Mouse (Mus musculus) C3H10T1/2 (cell line): ENCODE data around the gene Mchr1. TPM values are rescaled to one million over a fixed set of nuclear protein-coding genes. Genes with fewer than 3 reads are reported as not detected.

Source experiments
- polyA plus RNA-seq, 2 experiments: library from polyadenylated mRNA; unstranded; fragments of >200 nt; fragmentation: generic; extraction: Trizol; gene quantifications; one replicate each; pipeline ENCODE4 v1.2.1; 2012; ENCODE audit warnings: missing spikeins in 2 of 2

The Mchr1 gene
- polyA plus RNA-seq = under 1 TPM in 1 of 2 experiments, not detected in 1; 0.05 TPM

GRCm38 (mm10) chr15:81235086-81235920 is at the start of gene Mchr1:
Gene Mchr1 (plus strand): TSS chr15:81235499.

GRCm38 (mm10) chr15:81190630-81191178 is 44.6 kb upstream of the Mchr1 start, which contains the start of gene Mrtfa:
Gene Mrtfa (minus strand): TSS chr15:81190757.

Other genes starting within 250 kb of the Mchr1 start
- 10 to 100 TPM; 18.8 to 43.7 TPM for gene Mrtfa, start 44.7 kb upstream of the Mchr1 start, polyA plus RNA-seq
- gene Slc25a17, start 125.3 kb downstream of the Mchr1 start, polyA plus RNA-seq = 10 to 100 TPM; 14.5 to 55.1 TPM
- gene St13, start 164.6 kb downstream of the Mchr1 start, polyA plus RNA-seq = 100 to 1,000 TPM in 1 of 2 experiments, 10 to 100 TPM in 1; 61.0 to 115 TPM
- 1 to 10 TPM in 1 of 2 experiments, under 1 TPM in 1; 0.69 to 5.0 TPM for gene Xpnpep3, start 164.6 kb downstream of the Mchr1 start, polyA plus RNA-seq
- gene Dnajb7, start 172.8 kb downstream of the Mchr1 start, polyA plus RNA-seq = under 1 TPM in 1 of 2 experiments, not detected in 1; 0.37 TPM
- 100 to 1,000 TPM; 239 to 465 TPM for gene Rbx1, start 230.8 kb downstream of the Mchr1 start, polyA plus RNA-seq